Mouse (Mus musculus) G1E-ER4 (cell line): Measurements from ENCODE around the gene Hes3. TPM values are rescaled to one million over a fixed set of nuclear protein-coding genes. Genes with fewer than 3 reads are reported as not detected.

Source experiments
- GATA1 ChIP-seq: IDR thresholded peaks from one replicate; pipeline ENCODE4 v1.8.0; 2012; ENCODE audit warnings: low read length, inconsistent platforms
- polyA plus RNA-seq: library from polyadenylated mRNA; stranded (reverse); fragments of >175 nt; gene quantifications from 2 replicates; pipeline ENCODE4 v1.2.3, GENCODE M21; 2012

The Hes3 gene
- polyA plus RNA-seq, result 0.05 and 0.06 TPM in 2 replicates

DNA sequence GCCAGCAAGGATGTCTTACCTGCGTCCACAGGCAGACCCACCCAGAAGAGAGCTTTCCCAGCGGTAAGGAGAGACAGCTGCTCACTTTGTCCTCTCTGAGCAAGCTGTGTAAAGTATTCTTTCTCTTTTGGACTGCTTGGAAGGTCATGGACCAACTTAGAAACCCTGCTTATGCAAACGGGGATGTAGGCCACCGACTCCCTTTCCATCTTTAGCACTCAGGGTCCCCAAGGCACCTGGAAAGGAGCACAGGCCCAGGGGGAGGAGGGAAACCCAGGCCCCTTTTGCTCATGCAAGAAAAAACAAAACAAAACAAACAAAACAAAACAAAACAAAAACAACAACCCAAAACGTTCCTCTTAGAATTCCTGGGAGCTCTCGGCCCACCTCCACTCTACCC lies at the start of gene Hes3:
Hes3 (minus strand) TSS at position 101 of the 400 bp plus-strand sequence.
- TF ChIP-seq GATA1, result no peak

DNA sequence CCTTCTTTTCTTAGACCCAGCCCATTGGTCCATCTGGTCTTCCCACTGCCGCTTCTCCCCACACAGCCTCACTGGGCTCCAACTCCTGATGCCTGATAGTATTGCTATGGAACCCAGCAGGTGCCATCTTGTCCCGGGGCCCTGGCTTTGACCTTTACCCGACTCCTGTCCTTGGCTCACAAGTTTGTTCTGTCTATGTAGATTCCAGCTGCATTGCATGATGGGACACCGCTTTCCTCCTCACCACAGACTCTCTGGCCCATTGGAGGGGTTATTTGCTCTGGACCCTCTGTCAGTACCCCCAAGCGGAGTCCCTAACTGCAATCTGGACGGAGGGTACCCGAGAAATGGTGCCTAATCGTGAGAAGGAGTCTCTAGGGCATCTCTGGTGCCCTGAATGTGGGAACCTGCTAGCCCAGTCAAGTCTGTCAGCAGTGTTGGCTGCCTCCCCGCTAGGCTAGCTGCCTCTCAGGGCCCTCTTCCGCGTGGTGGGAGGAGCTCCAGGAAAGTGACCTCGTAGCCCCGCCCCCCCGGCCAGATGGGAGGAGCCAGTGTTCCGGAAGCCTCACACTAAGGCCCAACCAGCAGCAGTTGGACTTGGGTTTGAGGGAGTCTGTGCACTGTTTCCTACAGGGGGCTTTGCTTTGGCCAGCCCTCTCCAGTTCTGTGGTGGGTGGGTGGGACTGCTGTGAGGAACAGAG lies 49.3 kb upstream of the Hes3 start:
- no peak for TF ChIP-seq GATA1

DNA sequence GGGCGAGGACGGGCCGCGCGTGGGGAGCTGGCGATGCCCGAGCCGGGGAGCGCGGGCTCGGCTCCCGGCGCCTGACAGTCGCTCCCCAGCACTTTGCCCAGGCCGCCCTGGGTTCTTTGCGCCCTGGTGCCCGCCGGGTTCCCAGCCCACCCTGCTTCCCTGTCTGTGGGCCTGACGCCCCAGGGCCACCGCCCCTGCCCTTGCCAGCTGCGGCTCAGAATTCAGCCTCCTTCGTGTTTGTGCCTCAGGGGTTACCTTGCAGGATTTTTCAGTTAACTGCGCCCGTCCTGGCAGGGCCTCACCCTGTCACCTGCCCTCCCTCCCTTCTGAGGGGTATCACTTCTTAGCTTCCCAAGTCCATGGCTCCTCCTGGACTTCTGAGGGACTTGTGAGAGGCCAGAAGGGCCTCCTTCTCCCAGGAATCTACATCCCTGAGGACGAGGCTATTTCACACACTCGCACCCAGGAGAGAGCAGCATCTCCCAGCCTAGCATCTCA lies 47.9 kb upstream of the Hes3 start:
- TF ChIP-seq GATA1, result no peak

DNA sequence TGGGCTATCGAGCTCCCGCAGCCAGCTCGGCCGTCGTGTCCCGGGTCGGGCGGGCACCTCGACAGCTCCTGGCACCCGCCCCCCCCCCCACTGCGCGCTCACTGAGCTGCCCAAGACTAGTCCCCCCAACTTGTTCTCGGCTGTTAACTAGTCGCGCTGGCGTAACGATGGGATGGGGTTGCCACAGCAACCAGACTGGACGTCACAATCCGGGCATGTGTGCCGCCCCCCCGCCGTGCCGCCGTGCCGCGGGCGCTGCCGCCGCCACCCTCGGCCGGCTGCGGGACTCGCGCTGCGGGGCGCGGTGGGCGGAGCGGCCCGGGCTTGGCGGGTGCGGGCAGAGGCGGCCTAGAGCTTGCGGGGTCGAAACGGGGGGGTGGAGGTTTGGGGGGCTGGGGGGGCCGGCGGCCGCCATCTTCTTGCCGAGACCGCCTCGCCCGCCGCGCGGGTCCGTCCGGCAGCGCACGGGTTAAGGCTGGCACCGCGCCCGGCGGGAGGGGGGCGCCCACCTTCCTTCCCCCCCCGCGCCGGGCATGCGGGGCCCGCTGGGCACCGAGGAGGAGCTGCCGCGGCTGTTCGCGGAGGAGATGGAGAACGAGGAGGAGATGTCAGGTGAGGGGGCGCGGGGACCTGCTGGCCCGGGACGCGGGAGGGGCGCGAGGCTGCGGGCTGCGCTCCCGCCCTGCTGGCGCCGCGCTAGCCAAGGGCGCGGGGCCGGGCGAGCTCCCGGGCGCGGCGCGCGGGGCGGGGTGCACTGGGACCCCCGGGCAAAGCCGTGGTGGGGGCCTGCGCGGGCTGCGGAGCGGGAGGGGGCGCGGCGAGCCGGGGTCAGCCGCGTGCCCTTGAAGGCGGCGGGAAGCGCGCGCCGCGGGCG lies 47.2 kb upstream of the Hes3 start, which contains the start of gene Chd5:
Chd5 (plus strand) TSS at position 233 of the 874 bp plus-strand sequence.
- no peak for TF ChIP-seq GATA1

DNA sequence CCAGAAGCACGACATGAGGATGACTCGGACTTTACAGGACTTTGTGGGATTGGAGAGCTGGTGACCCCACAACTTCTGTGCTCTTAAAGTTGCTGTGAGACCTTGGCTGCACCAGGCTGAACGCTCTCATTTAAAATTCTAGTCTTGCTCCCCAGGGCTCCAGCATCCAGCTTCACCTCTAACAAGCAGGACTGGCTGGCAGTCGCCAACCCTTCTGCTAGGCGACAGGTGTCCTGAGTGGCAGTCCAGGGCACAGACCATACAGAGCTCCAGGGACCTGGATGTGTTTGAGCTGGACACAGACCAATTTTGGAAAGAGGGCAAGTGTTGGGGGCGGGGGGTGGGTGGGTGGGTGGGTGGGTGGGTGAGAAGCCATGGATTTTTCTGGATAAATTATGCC lies 46.3 kb upstream of the Hes3 start:
- TF ChIP-seq GATA1, result no peak

DNA sequence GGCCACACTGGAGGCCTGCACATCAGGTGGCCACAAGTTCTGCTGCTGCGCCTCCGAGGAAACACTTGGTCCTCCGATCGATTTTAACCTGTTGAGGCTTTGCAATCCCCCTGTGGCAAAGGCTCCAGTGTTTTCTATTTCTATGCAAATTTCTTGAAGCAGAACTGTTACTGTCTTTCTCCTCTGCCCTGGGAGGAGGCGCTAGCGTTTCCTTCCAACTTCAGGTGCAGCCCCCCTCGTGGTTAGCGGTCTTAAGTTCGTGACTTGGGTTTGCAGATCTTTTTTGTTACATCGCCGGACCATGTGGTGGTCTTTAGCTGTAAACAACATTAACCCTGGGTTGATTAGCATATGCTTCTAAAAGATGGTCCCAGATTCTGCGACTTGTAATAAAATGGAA lies 42.1 kb upstream of the Hes3 start:
- no peak for TF ChIP-seq GATA1

DNA sequence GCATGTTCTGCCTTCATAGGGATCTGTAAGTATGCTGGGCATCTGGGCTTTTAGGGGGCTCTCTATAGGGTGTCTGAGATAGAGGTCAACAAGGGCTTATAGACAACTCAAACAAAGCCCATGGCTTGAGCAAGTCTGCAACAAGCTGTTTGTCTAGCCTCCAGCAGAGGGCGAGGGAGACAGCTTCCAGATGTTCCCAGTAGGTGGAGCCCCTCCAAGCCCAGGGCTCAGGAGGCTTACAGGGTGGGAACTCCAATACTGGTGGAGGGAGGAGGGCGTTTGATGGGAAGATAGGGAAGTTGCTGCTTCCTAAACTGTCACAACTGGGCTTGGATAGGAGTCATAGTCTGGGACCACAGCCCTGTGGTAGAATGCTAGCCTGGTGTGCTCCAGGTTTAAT lies 41.5 kb upstream of the Hes3 start:
- TF ChIP-seq GATA1, result no peak

DNA sequence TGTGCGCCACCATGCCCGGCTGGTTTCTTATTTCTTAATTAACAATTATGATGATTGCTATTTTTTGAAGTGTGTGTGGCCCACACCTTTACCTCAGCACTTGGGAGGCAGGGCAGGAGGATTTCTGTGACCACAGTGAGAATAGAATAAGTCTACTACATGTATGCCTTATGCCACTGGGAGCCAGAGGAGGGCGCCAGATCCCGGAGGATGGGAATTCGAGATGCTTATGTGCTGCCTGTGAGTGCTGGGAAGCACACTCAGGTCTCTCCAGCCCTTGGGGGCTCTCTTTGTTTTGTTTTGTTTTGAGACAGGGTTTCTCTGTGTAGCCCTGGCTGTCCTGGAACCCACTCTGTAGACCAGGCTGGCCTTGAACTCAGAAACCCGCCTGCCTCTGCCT lies 37.2 kb upstream of the Hes3 start:
- no peak for TF ChIP-seq GATA1

DNA sequence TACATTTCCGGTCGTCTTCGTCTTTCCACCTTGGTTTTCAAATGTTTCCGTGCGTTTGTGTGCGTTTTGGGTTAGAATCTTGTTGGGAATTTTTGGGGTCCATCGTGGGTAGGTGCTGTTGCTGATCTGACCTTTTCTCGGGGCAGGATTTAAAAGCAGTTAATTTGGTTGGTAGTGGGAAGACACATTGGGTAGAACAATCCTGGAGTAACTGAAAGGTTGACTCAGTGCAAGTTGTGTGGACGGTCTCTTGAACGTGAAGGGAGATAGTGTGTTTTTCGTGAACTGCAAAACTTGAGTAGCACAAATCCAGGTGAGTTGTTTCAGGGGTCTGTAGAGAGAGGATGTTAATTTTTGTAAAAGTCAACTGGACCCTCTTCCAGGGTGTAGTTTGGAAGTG lies 35.1 kb upstream of the Hes3 start:
- no peak for TF ChIP-seq GATA1

DNA sequence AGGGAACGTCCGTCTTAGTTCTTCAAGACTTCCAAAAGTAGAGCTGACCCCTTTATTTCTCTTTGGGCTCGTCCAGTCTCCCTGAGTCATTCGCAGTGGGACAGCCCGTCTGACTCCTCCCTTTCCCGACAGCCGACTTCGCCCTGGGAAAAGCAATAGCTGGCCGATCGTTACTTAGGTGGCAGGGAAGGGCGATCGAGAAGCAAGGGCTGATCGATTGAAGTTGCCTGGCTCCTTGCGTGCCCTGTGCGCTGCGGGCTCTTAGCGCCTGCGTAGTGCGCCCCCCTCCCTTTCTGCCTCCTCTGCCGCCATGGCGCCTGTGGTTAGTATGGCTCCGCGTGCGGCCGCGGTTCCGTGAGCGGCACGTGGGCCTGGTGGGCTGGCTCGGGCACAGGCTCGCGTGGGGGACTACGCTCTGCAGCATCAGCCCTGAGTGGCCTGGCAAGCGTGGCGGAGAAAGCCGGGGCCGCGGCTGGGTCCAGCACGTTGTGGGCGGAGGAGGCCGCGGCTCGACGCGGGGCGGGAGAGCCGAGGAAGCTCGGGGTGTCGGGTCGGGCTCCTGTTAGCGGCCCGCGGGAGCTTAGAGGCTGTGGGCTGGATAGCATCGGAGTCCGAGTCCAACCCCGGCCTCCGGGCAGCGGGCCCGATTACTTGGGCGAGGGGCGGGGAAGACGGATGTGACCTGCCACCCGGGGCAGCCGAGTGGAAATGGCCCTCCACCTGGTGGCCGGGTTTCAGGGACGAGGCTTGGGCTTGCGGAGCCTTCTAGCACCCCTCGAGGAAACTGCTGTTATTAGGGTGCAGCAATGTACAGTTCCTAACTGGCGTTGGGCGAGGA lies 34.3 kb upstream of the Hes3 start, which contains the start of gene Rpl22:
Rpl22 (plus strand) TSS at position 169 of the 838 bp plus-strand sequence.
- TF ChIP-seq GATA1, result no peak

DNA sequence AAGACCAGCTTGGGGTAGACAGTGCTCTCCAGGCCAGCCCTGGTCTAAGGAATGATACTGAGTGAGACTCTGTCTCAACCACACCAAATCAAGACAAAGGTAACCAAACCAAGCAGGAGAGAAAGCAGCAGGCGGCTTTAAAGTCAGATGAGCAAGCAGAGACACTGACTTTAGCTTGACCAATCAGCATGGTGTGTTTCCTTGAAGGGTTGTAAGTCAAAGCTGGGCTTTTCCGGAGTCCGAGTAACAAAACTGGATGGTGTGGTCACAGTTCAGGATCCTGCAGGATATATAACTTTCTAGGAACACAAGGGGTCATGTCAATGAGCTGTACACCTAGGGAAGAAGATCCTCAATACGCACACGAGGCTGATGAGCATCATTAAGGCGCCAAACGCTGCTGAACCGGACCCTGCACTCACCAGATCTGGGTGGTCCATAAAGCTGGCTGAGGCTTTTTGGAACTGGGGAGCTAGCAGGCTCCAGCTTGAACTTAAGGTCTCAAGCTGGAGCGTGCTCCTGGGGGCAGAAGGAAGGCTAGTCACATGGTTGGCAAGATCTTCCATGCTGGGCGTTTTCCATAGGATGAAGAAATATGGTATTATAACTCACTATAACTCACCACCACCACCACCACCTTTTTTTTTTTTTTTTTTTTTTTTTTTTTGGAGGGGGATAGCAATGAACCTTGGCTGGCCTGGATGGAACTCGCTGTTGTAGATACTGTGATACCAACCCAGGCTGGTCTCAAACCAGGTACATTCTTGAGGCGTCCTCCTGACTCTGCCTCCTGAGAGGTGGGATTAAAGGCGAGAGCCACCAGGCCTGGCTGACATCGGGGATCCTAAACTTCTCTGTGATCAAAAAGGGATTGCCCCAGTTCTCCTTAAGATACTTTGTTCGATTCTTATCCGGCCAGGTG lies 33.4 kb upstream of the Hes3 start:
- TF ChIP-seq GATA1, result no peak

DNA sequence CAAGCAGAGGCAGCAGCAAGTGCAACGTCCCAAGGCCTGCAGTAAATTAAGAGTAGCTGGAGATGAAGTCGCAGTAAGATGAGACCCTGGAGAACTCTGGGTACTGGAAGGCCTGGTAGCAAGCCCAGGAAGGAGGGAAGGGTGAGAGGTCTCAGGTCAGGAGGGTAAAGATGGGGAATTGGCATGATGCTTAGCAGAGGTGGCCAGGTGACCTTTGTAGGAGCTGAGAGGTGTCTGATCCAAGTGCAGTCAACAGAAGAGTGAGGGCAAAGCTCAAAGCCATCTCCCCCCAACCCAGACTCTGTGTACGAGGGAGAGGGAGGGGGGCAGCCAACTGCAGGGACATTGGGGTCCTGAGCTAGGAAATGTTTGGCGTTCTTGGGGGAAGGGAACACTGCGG lies 30.0 kb upstream of the Hes3 start:
- TF ChIP-seq GATA1, result no peak

DNA sequence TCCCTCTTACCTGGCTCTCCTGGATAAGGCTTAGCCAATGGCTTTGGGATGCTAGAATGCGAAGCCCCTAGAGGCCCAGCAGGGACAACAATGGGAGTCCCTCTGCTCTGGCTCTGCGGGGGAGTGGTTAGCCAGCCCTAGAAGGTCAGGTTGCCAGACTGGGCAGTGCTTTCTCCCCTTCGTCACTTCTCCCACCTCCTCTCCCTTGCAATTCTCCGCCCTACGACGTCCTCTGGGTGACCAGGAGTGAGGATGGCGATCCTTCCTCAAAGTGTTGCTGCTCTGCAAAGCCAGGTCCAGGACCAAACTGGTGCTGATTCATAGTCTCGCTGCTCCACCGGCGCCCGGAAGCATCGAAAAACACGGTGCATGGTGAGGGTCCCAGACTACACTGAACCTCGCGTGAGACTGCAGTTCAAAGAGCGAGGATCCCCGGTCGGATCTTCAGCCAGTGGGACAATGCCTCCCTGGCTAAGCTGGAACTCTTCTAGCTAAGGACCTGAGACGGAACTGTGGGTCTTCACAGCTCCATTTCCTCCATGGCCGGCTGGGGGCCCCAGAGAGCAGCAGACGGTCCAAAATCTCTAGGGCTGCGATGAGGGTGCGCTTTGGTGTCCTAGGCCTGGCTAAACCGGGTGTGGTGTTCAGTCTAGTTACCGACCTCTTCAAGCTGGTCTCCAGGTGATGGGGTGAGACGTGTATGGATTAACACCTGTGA lies 27.2 kb upstream of the Hes3 start, which contains the start of gene Rnf207:
Rnf207 (minus strand) TSS at position 477 of the 718 bp plus-strand sequence.
- no peak for TF ChIP-seq GATA1

DNA sequence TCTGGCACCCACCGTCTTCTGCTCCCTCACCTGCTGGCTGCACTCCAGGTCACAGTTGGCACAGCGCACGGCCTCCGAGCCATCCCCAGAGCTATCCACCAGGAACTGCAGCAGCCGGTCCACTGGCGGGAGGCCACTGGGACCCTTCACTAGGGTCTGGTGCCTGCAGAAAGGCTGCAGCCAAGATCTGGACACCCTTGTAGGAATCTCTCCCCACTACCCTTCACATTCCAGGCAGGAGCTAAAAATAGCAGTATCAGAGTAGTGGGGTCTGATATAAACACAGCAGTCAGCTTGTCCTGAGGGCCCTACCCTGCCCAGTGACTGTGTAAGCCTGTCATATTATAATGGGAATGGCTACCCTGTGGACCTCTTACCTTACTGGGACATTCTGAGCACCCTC lies 26.2 kb upstream of the Hes3 start:
- no peak for TF ChIP-seq GATA1
